Mouse (Mus musculus) lung, postnatal 0 days (tissue): ENCODE results near the gene Tmem114.

ENCODE experiments used
- CTCF ChIP-seq: IDR thresholded peaks from 2 replicates; pipeline ENCODE4 v1.5.1; 2016; ENCODE audit warnings: antibody characterized with exemption, mild to moderate bottlenecking
- EP300 ChIP-seq: IDR thresholded peaks from 2 replicates; pipeline ENCODE4 v1.6.1; 2016; ENCODE audit warnings: antibody characterized with exemption, mild to moderate bottlenecking, control low read depth

DNA sequence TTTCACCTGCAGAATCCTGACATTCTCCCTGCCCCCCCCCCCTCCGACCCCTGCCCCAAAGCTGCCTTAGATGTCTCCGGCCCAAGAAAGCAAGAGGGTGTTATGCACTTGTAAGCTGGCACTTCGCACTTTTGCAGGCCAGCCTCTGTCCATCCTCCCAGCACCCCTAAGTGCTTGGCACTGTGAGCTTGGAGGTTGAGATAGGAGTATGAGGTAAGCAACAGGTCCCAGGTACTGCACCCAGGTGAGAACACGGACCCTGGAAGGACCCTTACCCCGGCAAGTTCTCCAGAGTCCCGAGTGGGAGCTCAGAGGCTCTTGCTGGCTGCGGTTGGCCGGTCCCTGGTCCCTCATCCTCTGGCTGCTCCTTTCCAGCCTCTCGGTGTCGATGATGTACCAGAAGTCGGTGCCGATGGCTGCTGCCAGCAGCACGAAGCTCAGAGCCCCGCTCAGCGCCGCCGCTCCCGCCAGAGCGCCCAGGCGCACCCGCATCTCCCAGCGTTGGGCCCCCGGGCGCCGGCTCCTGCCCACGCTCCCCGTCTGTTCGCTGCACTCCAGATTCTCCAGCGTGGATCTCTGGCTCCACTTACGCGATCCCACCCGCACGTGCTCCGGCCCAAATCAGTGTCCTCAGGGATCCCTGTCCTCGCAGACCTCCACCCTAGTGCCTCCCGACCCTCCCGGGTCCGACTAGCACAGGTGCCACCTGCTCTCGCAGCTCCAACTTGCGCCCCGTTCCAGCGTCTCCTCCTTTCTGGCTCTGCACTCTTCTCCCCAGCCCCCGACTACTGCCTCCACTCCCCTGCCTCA lies 570 bp downstream of the Tmem114 start:
- TF ChIP-seq CTCF (no peak), EP300 (no peak)
